Comparison of ENCODE assay signal across 8 mouse cellular contexts in the genomic region with DNA sequence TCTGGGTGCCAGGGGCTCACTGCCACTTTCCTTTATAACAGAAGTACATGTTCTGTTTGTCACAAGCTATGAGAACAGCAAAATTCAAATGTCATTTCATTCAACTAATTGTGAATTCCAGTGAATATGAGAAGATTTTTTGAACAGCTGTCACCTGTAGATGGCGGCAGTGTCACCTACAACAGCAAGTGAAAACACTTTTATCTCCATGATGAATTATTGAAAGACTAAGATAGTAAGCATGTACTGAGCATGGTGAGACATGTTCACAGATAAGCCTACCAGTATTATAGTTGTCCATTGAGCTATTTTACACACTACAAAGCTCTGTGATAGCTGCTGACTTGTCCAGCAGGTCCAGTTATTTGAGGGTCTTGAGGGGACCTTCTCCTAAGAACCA. TPM values are rescaled to one million over a fixed set of nuclear protein-coding genes. Genes with fewer than 3 reads are reported as not detected.
DNase-seq lines count a peak whose midpoint lies in the region; ATAC-seq and TF ChIP-seq lines count a peak whose summit lies in the region.
"Had no signal": no experiment of that assay in that cellular context is flagged by ENCODE, and none has a peak within 500 bp of the region (broad histone marks: within the 10 kb centered on the region; RNA-seq: fewer than 3 reads in every experiment).

No protein-coding gene starts in this region.

- no peak for TF ChIP-seq POLR2A in CH12.LX (IDR thresholded peaks at IDR 0.05; ENCODE audit: low read depth, low read length)

- in situ Hi-C loops in CH12.LX (cut with MboI; ENCODE audit: low pct_ligation_motif_present, low pct_unique_long_range_greater_than_20kb, low sequenced_read_pairs): no loop called here

- WGBS in embryonic facial prominence, embryonic 10.5 days: 88% methylated on average over 1 of the region's 1 CpGs

- no peak for TF ChIP-seq CTCF in CH12.LX (conservative IDR thresholded peaks at IDR 0.05 in 1 of 2, IDR thresholded peaks at IDR 0.05 in 1 of 2; ENCODE audit: low read depth in 2 of 2, low read length in 2 of 2)

- TF ChIP-seq EP300 in CH12.LX (IDR thresholded peaks at IDR 0.05; ENCODE audit: low read length): no peak

- H3K9me3 ChIP-seq in CH12.LX (replicated peaks; ENCODE audit: low read length): peaks cover 16% of the 10 kb centered on the region
- 0 out of 2 replicates have a peak, but pooled peaks cover 4% of the 10 kb centered on the region for H3K9me3 ChIP-seq in embryonic facial prominence, embryonic 10.5 days

- H3K36me3 ChIP-seq in CH12.LX (replicated peaks in 1 of 2; ENCODE audit: control insufficient read depth in 1 of 2, insufficient read depth in 1 of 2, low read length in 1 of 2): no peaks in the 10 kb centered on the region
- H3K36me3 ChIP-seq in embryonic facial prominence, embryonic 10.5 days (replicated peaks): no peaks in the 10 kb centered on the region

- no peaks in the 10 kb centered on the region for H3K79me2 ChIP-seq in CH12.LX (replicated peaks; ENCODE audit: control insufficient read depth, extremely low read depth, insufficient read depth, poor library complexity, severe bottlenecking)

- ATAC-seq in megakaryocyte-erythroid progenitor cell, adult 5-6 weeks (replicated peaks; ENCODE audit: low FRiP score, low TSS enrichment, poor library complexity, severe bottlenecking): 0 out of 2 replicates have a peak, but pooled peaks have one; percentile 44

- DNase-seq in layer of hippocampus, adult 11-12 months (ENCODE audit: low spot score): peak; percentile 22
- no peak for DNase-seq in layer of hippocampus, postnatal 36 days
- DNase-seq in CH12.LX (ENCODE audit: extremely low read depth): no peak
- peak; percentile 77 for DNase-seq in adipocyte (ENCODE audit: low spot score)
- no peak for DNase-seq in embryonic facial prominence, embryonic 10.5 days (ENCODE audit: low spot score)
- DNase-seq in B cell, adult 2 months: no peak

- dilution Hi-C loops in CH12.LX (cut with MboI; ENCODE audit: extremely low pct_ligation_motif_present, extremely low pct_unique_long_range_greater_than_20kb, low sequenced_read_pairs): no loop called here

- H3K4me2 ChIP-seq in CH12.LX (ENCODE audit: insufficient read depth, low read depth, poor library complexity, severe bottlenecking): no peak overlapping the region

- H3K27ac ChIP-seq in CH12.LX (ENCODE audit: insufficient read depth, low read depth): no peak overlapping the region
- no peak overlapping the region for H3K27ac ChIP-seq in embryonic facial prominence, embryonic 10.5 days (replicated peaks)

- H3K27me3 ChIP-seq in CH12.LX (replicated peaks): no peaks in the 10 kb centered on the region
- no peaks in the 10 kb centered on the region for H3K27me3 ChIP-seq in embryonic facial prominence, embryonic 10.5 days (replicated peaks; ENCODE audit: low read depth, poor library complexity, severe bottlenecking)

- no peak overlapping the region for H3K9ac ChIP-seq in CH12.LX (ENCODE audit: insufficient read depth, low read depth)

- H3K4me3 ChIP-seq in CH12.LX (replicated peaks in 1 of 3; ENCODE audit: low read depth in 2 of 3, low read length in 2 of 3, poor library complexity in 1 of 3): no peak overlapping the region
- no peak overlapping the region for H3K4me3 ChIP-seq in embryonic facial prominence, embryonic 10.5 days

- peak; percentile 16 for TF ChIP-seq RAD21 in CH12.LX (IDR thresholded peaks at IDR 0.05; ENCODE audit: low read depth, low read length)

- H3K4me1 ChIP-seq in CH12.LX (ENCODE audit: control insufficient read depth in 1 of 2, insufficient read depth in 2 of 2): no peaks in the 10 kb centered on the region
- H3K4me1 ChIP-seq in embryonic facial prominence, embryonic 10.5 days: no peaks in the 10 kb centered on the region

TF ChIP-seq in CH12.LX, 34 proteins besides CTCF, POLR2A, EP300 and RAD21:
- TF ChIP-seq SMC3 (IDR thresholded peaks at IDR 0.05; ENCODE audit: low read depth, low read length) (peak; percentile 10; the same call in 1 of the 2 replicates), MEF2A (IDR thresholded peaks at IDR 0.05; ENCODE audit: borderline replicate concordance, low read depth, low read length) (no peak)

RNA-seq across cellular contexts. Expression of a gene that starts 12.6 kb away (rescaled TPM):
- not detected for total RNA-seq in layer of hippocampus, postnatal 36 days (2021)
- total RNA-seq in CH12.LX (2012; rRNA removed) (not detected in 2 replicates), CH12.LX (2014; rRNA removed) (not detected in 2 replicates)
- not detected in 2 replicates for polyA plus RNA-seq in CH12.LX (2012; ENCODE audit: insufficient read length, low read depth)
- total RNA-seq in megakaryocyte-erythroid progenitor cell, adult 5-6 weeks (2014; fragmentation: Nextera tagmentation): not detected in 2 replicates
- not detected in 2 replicates for total RNA-seq in megakaryocyte-erythroid progenitor cell, adult 5-6 weeks (2017)
- not detected in 2 replicates for polyA plus RNA-seq in embryonic facial prominence, embryonic 10.5 days (2016; fragmentation: Nextera tagmentation; extraction: Ambion mirVana)
- polyA plus RNA-seq: stomach, embryonic 14.5 days had no signal

RNA-seq across cellular contexts. Expression of a gene that starts 42.5 kb away (rescaled TPM):
- not detected for total RNA-seq in layer of hippocampus, postnatal 36 days (2021)
- total RNA-seq in CH12.LX (2012; rRNA removed): 0.38 and 0.68 TPM in 2 replicates
- total RNA-seq in CH12.LX (2014; rRNA removed): 0.21 and 0.38 TPM in 2 replicates
- 0.23 and 0.25 TPM in 2 replicates for polyA plus RNA-seq in CH12.LX (2012; ENCODE audit: insufficient read length, low read depth)
- 0.96 TPM in 1 of 2 replicates, not detected in the other for total RNA-seq in megakaryocyte-erythroid progenitor cell, adult 5-6 weeks (2014; fragmentation: Nextera tagmentation)
- total RNA-seq in megakaryocyte-erythroid progenitor cell, adult 5-6 weeks (2017): 1.6 and 3.3 TPM in 2 replicates
- 0.11 TPM in 1 of 2 replicates, not detected in the other for polyA plus RNA-seq in embryonic facial prominence, embryonic 10.5 days (2016; fragmentation: Nextera tagmentation; extraction: Ambion mirVana)

Comparison
In these comparisons a context has a peak if more than half of its experiments do, and no peak if none do; other contexts are left out.
1. DNase-seq: peak in layer of hippocampus, adult 11-12 months (single experiment) and adipocyte (single experiment); none in layer of hippocampus, postnatal 36 days (0 of 2), CH12.LX (single experiment), embryonic facial prominence, embryonic 10.5 days (single experiment) and B cell, adult 2 months (0 of 2).